Mouse (Mus musculus) forebrain, embryonic 10.5 days (tissue): ENCODE measurements at regions not wholly inside any gene's neighbourhood (a gene's known extent, or its start where the extent isn't known, plus 50 kb on each side); places are given as distances from the start of the nearest gene placed in this dataset.

Experiments
- DNase-seq: peaks from one replicate; pipeline ENCODE4 v3.0.0-alpha.2; 2017; ENCODE audit warnings: low spot score; ENCODE audit errors: extremely low spot score
- H3K27ac ChIP-seq: fragments of 300-500 bp; sonication (generic); 2 replicates; pipeline ENCODE4 v1.5.1; 2016; ENCODE audit warnings: mild to moderate bottlenecking
- H3K27me3 ChIP-seq: fragments of 300-500 bp; sonication (generic); 2 replicates; pipeline ENCODE4 v1.6.1; 2016; ENCODE audit warnings: mild to moderate bottlenecking; ENCODE audit not compliant: poor library complexity, severe bottlenecking
- H3K36me3 ChIP-seq: fragments of 300-500 bp; sonication (generic); replicated peaks from 2 replicates; pipeline ENCODE4 v1.6.1; 2016; ENCODE audit warnings: mild to moderate bottlenecking, moderate library complexity
- H3K4me1 ChIP-seq: fragments of 300-500 bp; sonication (generic); 2 replicates; pipeline ENCODE4 v1.6.1; 2016
- H3K4me3 ChIP-seq: fragments of 300-500 bp; sonication (generic); 2 replicates; pipeline ENCODE4 v1.5.1; 2016; ENCODE audit warnings: mild to moderate bottlenecking, moderate library complexity
- H3K9me3 ChIP-seq: fragments of 300-500 bp; sonication (generic); 2 replicates; pipeline ENCODE4 v1.6.1; 2016; ENCODE audit warnings: mild to moderate bottlenecking, moderate library complexity
- WGBS: fragments of 180-500 bp; shearing (Covaris S2); methylation state at CpG from one replicate; pipeline ENCODE4 v1.1.7; 2016; 5-methylcytosine and 5-hydroxymethylcytosine counted together

- Histone ChIP-seq H3K27me3 (peaks cover 13% of the 10 kb centered on the region; the same call in 1 of the 2 replicates), H3K36me3 (no peaks in the 10 kb centered on the region), H3K4me3 (no peak overlapping the region), H3K27ac (no peak overlapping the region), H3K9me3 (no peaks in the 10 kb centered on the region), H3K4me1 (no peaks in the 10 kb centered on the region)
- WGBS = 88% methylated on average over 3 of the region's 3 CpGs
- no peak for DNase-seq
Measured at GRCm38 (mm10) chrX:70953022-70953421, 97.0 kb upstream of the Mamld1 start.
